Mouse (Mus musculus): ENCODE measurements around the gene Mfsd12. TPM values are rescaled to one million over a fixed set of nuclear protein-coding genes. Genes with fewer than 3 reads are reported as not detected.

Gene Mfsd12
- total and polyA plus RNA-seq, 3 experiments, result 5.2 to 9.5 (median 7.4) TPM

DNA sequence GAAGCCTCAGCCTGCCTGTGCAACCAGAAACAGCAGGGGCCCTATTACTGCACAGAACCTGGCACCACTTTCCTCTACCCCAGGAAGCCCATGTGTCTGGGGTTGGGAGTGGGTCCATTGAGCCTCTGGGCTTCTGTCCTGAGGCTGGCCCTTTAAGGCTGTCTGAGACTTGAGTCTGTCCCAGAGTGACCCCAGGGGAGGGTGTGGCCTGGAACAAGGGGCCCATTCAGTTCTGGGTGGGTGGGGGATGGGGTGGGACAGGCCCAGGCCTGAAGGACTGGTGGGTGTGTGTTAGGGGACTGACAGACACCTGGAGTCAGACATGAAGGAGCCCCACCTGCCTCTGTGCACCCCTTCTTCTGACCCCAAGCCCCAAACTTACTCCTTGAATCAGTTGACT lies 57.4 kb downstream of the Mfsd12 start:
- no peak overlapping the region for H3K4me3 ChIP-seq (replicated peaks in 1 of 3; ENCODE audit: low read depth in 2 of 3, low read length in 2 of 3, poor library complexity in 1 of 3)
- H3K79me2 ChIP-seq (replicated peaks; ENCODE audit: control insufficient read depth, extremely low read depth, insufficient read depth, poor library complexity, severe bottlenecking), result peaks cover 8% of the 10 kb centered on the region; the same call in 1 of the 2 replicates
- H3K27me3 ChIP-seq (replicated peaks), result no peaks in the 10 kb centered on the region
- no peak overlapping the region for H3K9ac ChIP-seq (ENCODE audit: insufficient read depth, low read depth)
- dilution Hi-C loops (cut with MboI; ENCODE audit: extremely low pct_ligation_motif_present, extremely low pct_unique_long_range_greater_than_20kb, low sequenced_read_pairs), result no loop called here
- 0 out of 2 replicates have a peak, but pooled peaks have one; percentile 24 for TF ChIP-seq MAZ (IDR thresholded peaks at IDR 0.05; ENCODE audit: low read depth, low read length)
- TF ChIP-seq KAT2A (IDR thresholded peaks at IDR 0.05; ENCODE audit: insufficient replicate concordance, low read length), result no peak
- no peak for TF ChIP-seq PAX5 (IDR thresholded peaks at IDR 0.05; ENCODE audit: low read length)
- TF ChIP-seq CHD1 (IDR thresholded peaks at IDR 0.05; ENCODE audit: low read depth, low read length), result 0 out of 2 replicates have a peak, but pooled peaks have one; percentile 27
- TF ChIP-seq CHD2 (IDR thresholded peaks at IDR 0.05; ENCODE audit: low read length), result 0 out of 2 replicates have a peak, but pooled peaks have one; percentile 23
- TF ChIP-seq POLR2AphosphoS2 (IDR thresholded peaks at IDR 0.05; ENCODE audit: low read depth, low read length), result no peak
- in situ Hi-C loops (cut with MboI; ENCODE audit: low pct_ligation_motif_present, low pct_unique_long_range_greater_than_20kb, low sequenced_read_pairs), result no loop called here
- H3K9me3 ChIP-seq (replicated peaks; ENCODE audit: low read length), result no peaks in the 10 kb centered on the region
- H3K27ac ChIP-seq (ENCODE audit: insufficient read depth, low read depth), result peak overlapping the region; percentile 30; the same call in 1 of the 2 replicates
- DNase-seq (ENCODE audit: extremely low read depth), result no peak
- H3K4me2 ChIP-seq (ENCODE audit: insufficient read depth, low read depth, poor library complexity, severe bottlenecking), result peak overlapping the region; percentile 39; the same call in 1 of the 2 replicates
- peaks cover 21 to 56% of the 10 kb centered on the region in 2 experiments for H3K36me3 ChIP-seq (replicated peaks in 1 of 2; ENCODE audit: control insufficient read depth in 1 of 2, insufficient read depth in 1 of 2, low read length in 1 of 2)
- peaks cover 53 to 64% of the 10 kb centered on the region in 2 experiments for H3K4me1 ChIP-seq (ENCODE audit: control insufficient read depth in 1 of 2, insufficient read depth in 2 of 2)

DNA sequence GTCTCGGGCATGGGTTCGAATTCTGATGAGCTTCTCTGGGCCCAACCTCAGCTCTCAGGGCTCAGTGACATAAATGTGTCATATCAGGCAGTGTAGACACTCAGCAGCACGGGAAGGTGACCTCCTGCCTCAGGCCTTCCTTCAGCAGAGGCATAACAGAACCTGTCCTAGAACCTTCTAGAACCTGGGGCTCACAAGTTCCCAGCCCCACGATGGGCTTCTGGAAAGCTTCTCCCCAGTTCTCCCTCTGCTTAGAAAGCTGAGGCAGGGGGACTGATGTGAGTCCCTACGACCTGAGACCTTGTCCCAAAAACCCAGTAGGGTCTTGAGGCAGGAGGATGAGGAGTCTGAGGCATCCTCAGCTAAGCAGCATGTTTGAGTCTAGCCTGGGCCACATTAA lies 57.9 kb downstream of the Mfsd12 start:
- H3K9ac ChIP-seq (ENCODE audit: insufficient read depth, low read depth), result no peak overlapping the region
- H3K9me3 ChIP-seq (replicated peaks; ENCODE audit: low read length), result no peaks in the 10 kb centered on the region
- DNase-seq (ENCODE audit: extremely low read depth), result no peak
- no peak for TF ChIP-seq MXI1 (IDR thresholded peaks at IDR 0.05; ENCODE audit: low read depth, low read length)
- H3K79me2 ChIP-seq (replicated peaks; ENCODE audit: control insufficient read depth, extremely low read depth, insufficient read depth, poor library complexity, severe bottlenecking), result peaks cover 8% of the 10 kb centered on the region; the same call in 1 of the 2 replicates
- no peak overlapping the region for H3K4me3 ChIP-seq (replicated peaks in 1 of 3; ENCODE audit: low read depth in 2 of 3, low read length in 2 of 3, poor library complexity in 1 of 3)
- peaks cover 26 to 60% of the 10 kb centered on the region in 2 experiments for H3K36me3 ChIP-seq (replicated peaks in 1 of 2; ENCODE audit: control insufficient read depth in 1 of 2, insufficient read depth in 1 of 2, low read length in 1 of 2)
- peak overlapping the region; percentile 39; the same call in 1 of the 2 replicates for H3K4me2 ChIP-seq (ENCODE audit: insufficient read depth, low read depth, poor library complexity, severe bottlenecking)
- in situ Hi-C loops (cut with MboI; ENCODE audit: low pct_ligation_motif_present, low pct_unique_long_range_greater_than_20kb, low sequenced_read_pairs) (no loop called here), dilution Hi-C loops (cut with MboI; ENCODE audit: extremely low pct_ligation_motif_present, extremely low pct_unique_long_range_greater_than_20kb, low sequenced_read_pairs) (no loop called here)
- H3K27me3 ChIP-seq (replicated peaks), result no peaks in the 10 kb centered on the region
- peak overlapping the region; percentile 30; the same call in 1 of the 2 replicates for H3K27ac ChIP-seq (ENCODE audit: insufficient read depth, low read depth)
- peaks cover 49 to 59% of the 10 kb centered on the region in 2 experiments for H3K4me1 ChIP-seq (ENCODE audit: control insufficient read depth in 1 of 2, insufficient read depth in 2 of 2)

Other genes starting within 250 kb of the Mfsd12 start
Only the 20 nearest of the 33 such genes appear.
- gene Atcay, start 126.7 kb upstream of the Mfsd12 start, total RNA-seq (2012; rRNA removed), result 0.08 and 0.17 TPM in 2 replicates
- 0.05 TPM in 1 of 2 replicates, not detected in the other for gene Atcay, start 126.7 kb upstream of the Mfsd12 start, total RNA-seq (2014; rRNA removed)
- gene Atcay, start 126.7 kb upstream of the Mfsd12 start, polyA plus RNA-seq (2012; ENCODE audit: insufficient read length, low read depth), result 0.06 and 0.12 TPM in 2 replicates
- 5.5 and 13.5 TPM in 2 replicates for gene Zfr2, start 124.3 kb upstream of the Mfsd12 start, total RNA-seq (2012; rRNA removed)
- gene Zfr2, start 124.3 kb upstream of the Mfsd12 start, total RNA-seq (2014; rRNA removed), result 1.0 and 1.2 TPM in 2 replicates
- gene Zfr2, start 124.3 kb upstream of the Mfsd12 start, polyA plus RNA-seq (2012; ENCODE audit: insufficient read length, low read depth), result 2.4 and 2.7 TPM in 2 replicates
- 2.9 and 3.9 TPM in 2 replicates for gene Matk, start 104.6 kb upstream of the Mfsd12 start, total RNA-seq (2012; rRNA removed)
- gene Matk, start 104.6 kb upstream of the Mfsd12 start, total RNA-seq (2014; rRNA removed), result 4.9 and 5.2 TPM in 2 replicates
- gene Matk, start 104.6 kb upstream of the Mfsd12 start, polyA plus RNA-seq (2012; ENCODE audit: insufficient read length, low read depth), result 2.1 and 2.5 TPM in 2 replicates
- gene Mrpl54, start 90.6 kb upstream of the Mfsd12 start, total RNA-seq (2012; rRNA removed), result 128 and 140 TPM in 2 replicates
- gene Mrpl54, start 90.6 kb upstream of the Mfsd12 start, total RNA-seq (2014; rRNA removed), result 131 and 167 TPM in 2 replicates
- 104 and 120 TPM in 2 replicates for gene Mrpl54, start 90.6 kb upstream of the Mfsd12 start, polyA plus RNA-seq (2012; ENCODE audit: insufficient read length, low read depth)
- gene Apba3, start 90.5 kb upstream of the Mfsd12 start, total RNA-seq (2012; rRNA removed), result 104 and 149 TPM in 2 replicates
- gene Apba3, start 90.5 kb upstream of the Mfsd12 start, total RNA-seq (2014; rRNA removed), result 40.2 and 43.4 TPM in 2 replicates
- gene Apba3, start 90.5 kb upstream of the Mfsd12 start, polyA plus RNA-seq (2012; ENCODE audit: insufficient read length, low read depth), result 43.2 and 47.4 TPM in 2 replicates
- 4.8 and 7.2 TPM in 2 replicates for gene Tjp3, start 65.9 kb upstream of the Mfsd12 start, total RNA-seq (2012; rRNA removed)
- gene Tjp3, start 65.9 kb upstream of the Mfsd12 start, total RNA-seq (2014; rRNA removed), result 0.42 TPM in 1 of 2 replicates, not detected in the other
- gene Tjp3, start 65.9 kb upstream of the Mfsd12 start, polyA plus RNA-seq (2012; ENCODE audit: insufficient read length, low read depth), result 0.76 and 0.97 TPM in 2 replicates
- gene Pip5k1c, start 64.5 kb upstream of the Mfsd12 start, total RNA-seq (2012; rRNA removed), result 12.6 and 17.9 TPM in 2 replicates
- 11.4 and 11.7 TPM in 2 replicates for gene Pip5k1c, start 64.5 kb upstream of the Mfsd12 start, total RNA-seq (2014; rRNA removed)
- gene Pip5k1c, start 64.5 kb upstream of the Mfsd12 start, polyA plus RNA-seq (2012; ENCODE audit: insufficient read length, low read depth), result 46.7 and 51.4 TPM in 2 replicates
- gene Cactin, start 36.4 kb upstream of the Mfsd12 start, total RNA-seq (2012; rRNA removed), result 34.6 and 39.7 TPM in 2 replicates
- gene Cactin, start 36.4 kb upstream of the Mfsd12 start, total RNA-seq (2014; rRNA removed), result 19.9 and 21.4 TPM in 2 replicates
- 39.3 and 39.5 TPM in 2 replicates for gene Cactin, start 36.4 kb upstream of the Mfsd12 start, polyA plus RNA-seq (2012; ENCODE audit: insufficient read length, low read depth)
- 0.13 and 0.21 TPM in 2 replicates for gene Tbxa2r, start 28.8 kb upstream of the Mfsd12 start, total RNA-seq (2012; rRNA removed)
- 0.12 TPM in 1 of 2 replicates, not detected in the other for gene Tbxa2r, start 28.8 kb upstream of the Mfsd12 start, total RNA-seq (2014; rRNA removed)
- gene Tbxa2r, start 28.8 kb upstream of the Mfsd12 start, polyA plus RNA-seq (2012; ENCODE audit: insufficient read length, low read depth), result 0.23 and 0.30 TPM in 2 replicates
- gene Gipc3, start 14.2 kb upstream of the Mfsd12 start, total RNA-seq (2012; rRNA removed), result 0.04 and 0.08 TPM in 2 replicates
- not detected in 2 replicates for gene Gipc3, start 14.2 kb upstream of the Mfsd12 start, total RNA-seq (2014; rRNA removed)
- gene Gipc3, start 14.2 kb upstream of the Mfsd12 start, polyA plus RNA-seq (2012; ENCODE audit: insufficient read length, low read depth), result 0.09 TPM in 1 of 2 replicates, not detected in the other
- gene Hmg20b, start 7.0 kb upstream of the Mfsd12 start, total RNA-seq (2012; rRNA removed), result 17.0 and 18.7 TPM in 2 replicates
- gene Hmg20b, start 7.0 kb upstream of the Mfsd12 start, total RNA-seq (2014; rRNA removed), result 7.4 and 7.9 TPM in 2 replicates
- gene Hmg20b, start 7.0 kb upstream of the Mfsd12 start, polyA plus RNA-seq (2012; ENCODE audit: insufficient read length, low read depth), result 37.3 and 39.6 TPM in 2 replicates
- gene 4930404N11Rik, start 8.3 kb downstream of the Mfsd12 start, total RNA-seq (2012; rRNA removed), result 5.2 and 7.2 TPM in 2 replicates
- gene 4930404N11Rik, start 8.3 kb downstream of the Mfsd12 start, total RNA-seq (2014; rRNA removed), result 0.23 TPM in 1 of 2 replicates, not detected in the other
- 2.2 and 2.7 TPM in 2 replicates for gene 4930404N11Rik, start 8.3 kb downstream of the Mfsd12 start, polyA plus RNA-seq (2012; ENCODE audit: insufficient read length, low read depth)
- 38.8 and 44.5 TPM in 2 replicates for gene Fzr1, start 21.0 kb downstream of the Mfsd12 start, total RNA-seq (2012; rRNA removed)
- 29.5 and 33.1 TPM in 2 replicates for gene Fzr1, start 21.0 kb downstream of the Mfsd12 start, total RNA-seq (2014; rRNA removed)
- gene Fzr1, start 21.0 kb downstream of the Mfsd12 start, polyA plus RNA-seq (2012; ENCODE audit: insufficient read length, low read depth), result 67.7 and 75.4 TPM in 2 replicates
- 131 and 143 TPM in 2 replicates for gene Dohh, start 26.9 kb downstream of the Mfsd12 start, total RNA-seq (2012; rRNA removed)
- 81.7 and 83.0 TPM in 2 replicates for gene Dohh, start 26.9 kb downstream of the Mfsd12 start, total RNA-seq (2014; rRNA removed)
- gene Dohh, start 26.9 kb downstream of the Mfsd12 start, polyA plus RNA-seq (2012; ENCODE audit: insufficient read length, low read depth), result 78.2 and 93.5 TPM in 2 replicates
- 1.2 and 1.5 TPM in 2 replicates for gene Gm48551, start 27.0 kb downstream of the Mfsd12 start, total RNA-seq (2012; rRNA removed)
- 0.96 and 1.0 TPM in 2 replicates for gene Gm48551, start 27.0 kb downstream of the Mfsd12 start, total RNA-seq (2014; rRNA removed)
- gene Gm48551, start 27.0 kb downstream of the Mfsd12 start, polyA plus RNA-seq (2012; ENCODE audit: insufficient read length, low read depth), result 3.2 and 3.4 TPM in 2 replicates
- gene Gm48552, start 31.5 kb downstream of the Mfsd12 start, total RNA-seq (2012; rRNA removed), result 0.29 and 1.1 TPM in 2 replicates
- gene Gm48552, start 31.5 kb downstream of the Mfsd12 start, total RNA-seq (2014; rRNA removed), result 0.65 and 0.98 TPM in 2 replicates
- gene Gm48552, start 31.5 kb downstream of the Mfsd12 start, polyA plus RNA-seq (2012; ENCODE audit: insufficient read length, low read depth), result 0.46 and 1.2 TPM in 2 replicates
- gene Smim24, start 35.6 kb downstream of the Mfsd12 start, total RNA-seq (2012; rRNA removed), result 0.13 and 0.34 TPM in 2 replicates
- gene Smim24, start 35.6 kb downstream of the Mfsd12 start, total RNA-seq (2014; rRNA removed), result not detected in 2 replicates
- gene Smim24, start 35.6 kb downstream of the Mfsd12 start, polyA plus RNA-seq (2012; ENCODE audit: insufficient read length, low read depth), result 0.64 TPM in 1 of 2 replicates, not detected in the other
- gene Nfic, start 98.1 kb downstream of the Mfsd12 start, total RNA-seq (2012; rRNA removed), result 4.4 and 4.7 TPM in 2 replicates
- 0.07 and 0.34 TPM in 2 replicates for gene Nfic, start 98.1 kb downstream of the Mfsd12 start, total RNA-seq (2014; rRNA removed)
- 3.8 and 4.0 TPM in 2 replicates for gene Nfic, start 98.1 kb downstream of the Mfsd12 start, polyA plus RNA-seq (2012; ENCODE audit: insufficient read length, low read depth)
- 0.08 and 0.17 TPM in 2 replicates for gene Celf5, start 125.2 kb downstream of the Mfsd12 start, total RNA-seq (2012; rRNA removed)
- gene Celf5, start 125.2 kb downstream of the Mfsd12 start, total RNA-seq (2014; rRNA removed), result not detected in 2 replicates
- gene Celf5, start 125.2 kb downstream of the Mfsd12 start, polyA plus RNA-seq (2012; ENCODE audit: insufficient read length, low read depth), result 0.07 and 0.12 TPM in 2 replicates
- 99.5 and 104 TPM in 2 replicates for gene Ncln, start 138.9 kb downstream of the Mfsd12 start, total RNA-seq (2012; rRNA removed)
- 41.5 and 41.7 TPM in 2 replicates for gene Ncln, start 138.9 kb downstream of the Mfsd12 start, total RNA-seq (2014; rRNA removed)
- gene Ncln, start 138.9 kb downstream of the Mfsd12 start, polyA plus RNA-seq (2012; ENCODE audit: insufficient read length, low read depth), result 80.5 and 89.5 TPM in 2 replicates